Mouse (Mus musculus): ENCODE results near the gene Atxn7l2. TPM values are rescaled to one million over a fixed set of nuclear protein-coding genes. Genes with fewer than 3 reads are reported as not detected.

The Atxn7l2 gene
- polyA plus RNA-seq (2012; ENCODE audit: low replicate concordance): 9.1 and 20.2 TPM in 2 replicates

GRCm38 (mm10) chr3:108210771-108211139 lies at the start of gene Atxn7l2:
TSS of gene Atxn7l2 (minus strand) at chr3:108210934.

GRCm38 (mm10) chr3:108256719-108257637 lies 46.2 kb upstream of the Atxn7l2 start, which contains the start of gene Psma5:
TSS of gene Psma5 (plus strand) at chr3:108256926.

GRCm38 (mm10) chr3:108226558-108227350 lies 16.0 kb upstream of the Atxn7l2 start, which contains the start of gene Sypl2:
TSS of gene Sypl2 (minus strand) at chr3:108226648.

GRCm38 (mm10) chr3:108200329-108201323 lies 10.1 kb downstream of the Atxn7l2 start, which contains the start of gene Cyb561d1:
TSS of gene Cyb561d1 (minus strand) at chr3:108201212.

GRCm38 (mm10) chr3:108186098-108187047 lies 24.4 kb downstream of the Atxn7l2 start, which contains the start of gene Amigo1:
TSS of gene Amigo1 (plus strand) at chr3:108186335.

GRCm38 (mm10) chr3:108154656-108155055 lies 56.1 kb downstream of the Atxn7l2 start, which contains the start of gene Gpr61:
TSS of gene Gpr61 (minus strand) at chr3:108154882.

Other genes with a start within 250 kb of the Atxn7l2 start
- not detected in 2 replicates for gene Gstm3, start 241.7 kb downstream of the Atxn7l2 start, polyA plus RNA-seq (2012; ENCODE audit: low replicate concordance)
- gene Gstm2, start 224.5 kb downstream of the Atxn7l2 start, polyA plus RNA-seq (2012; ENCODE audit: low replicate concordance): 0.40 TPM in 1 of 2 replicates, not detected in the other
- gene Gstm1, start 193.0 kb downstream of the Atxn7l2 start, polyA plus RNA-seq (2012; ENCODE audit: low replicate concordance): 27.7 and 72.8 TPM in 2 replicates
- gene Gstm4, start 166.0 kb downstream of the Atxn7l2 start, polyA plus RNA-seq (2012; ENCODE audit: low replicate concordance): 0.34 and 0.51 TPM in 2 replicates
- gene Ampd2, start 124.3 kb downstream of the Atxn7l2 start, polyA plus RNA-seq (2012; ENCODE audit: low replicate concordance): 64.7 and 77.9 TPM in 2 replicates
- 0.16 TPM in 1 of 2 replicates, not detected in the other for gene Gnat2, start 118.1 kb downstream of the Atxn7l2 start, polyA plus RNA-seq (2012; ENCODE audit: low replicate concordance)
- 5.1 and 5.2 TPM in 2 replicates for gene Gnai3, start 64.8 kb downstream of the Atxn7l2 start, polyA plus RNA-seq (2012; ENCODE audit: low replicate concordance)
- gene Gpr61, start 56.1 kb downstream of the Atxn7l2 start, polyA plus RNA-seq (2012; ENCODE audit: low replicate concordance): not detected in 2 replicates
- 1.5 and 3.8 TPM in 2 replicates for gene Amigo1, start 24.6 kb downstream of the Atxn7l2 start, polyA plus RNA-seq (2012; ENCODE audit: low replicate concordance)
- gene Cyb561d1, start 9.7 kb downstream of the Atxn7l2 start, polyA plus RNA-seq (2012; ENCODE audit: low replicate concordance): 2.9 and 8.8 TPM in 2 replicates
- not detected in 2 replicates for gene Sypl2, start 15.7 kb upstream of the Atxn7l2 start, polyA plus RNA-seq (2012; ENCODE audit: low replicate concordance)
- gene Psma5, start 46.0 kb upstream of the Atxn7l2 start, polyA plus RNA-seq (2012; ENCODE audit: low replicate concordance): 2.5 and 4.8 TPM in 2 replicates
- 1.9 and 4.9 TPM in 2 replicates for gene Sort1, start 73.1 kb upstream of the Atxn7l2 start, polyA plus RNA-seq (2012; ENCODE audit: low replicate concordance)
- not detected in 2 replicates for gene Mybphl, start 154.0 kb upstream of the Atxn7l2 start, polyA plus RNA-seq (2012; ENCODE audit: low replicate concordance)
- gene Psrc1, start 172.9 kb upstream of the Atxn7l2 start, polyA plus RNA-seq (2012; ENCODE audit: low replicate concordance): 64.2 and 72.0 TPM in 2 replicates
- 0.77 and 1.9 TPM in 2 replicates for gene Celsr2, start 204.6 kb upstream of the Atxn7l2 start, polyA plus RNA-seq (2012; ENCODE audit: low replicate concordance)
- 36.0 and 114 TPM in 2 replicates for gene Sars, start 234.3 kb upstream of the Atxn7l2 start, polyA plus RNA-seq (2012; ENCODE audit: low replicate concordance)

Data from leukemia stem cell, adult 10-12 weeks (primary cell).